In the genomic region with DNA sequence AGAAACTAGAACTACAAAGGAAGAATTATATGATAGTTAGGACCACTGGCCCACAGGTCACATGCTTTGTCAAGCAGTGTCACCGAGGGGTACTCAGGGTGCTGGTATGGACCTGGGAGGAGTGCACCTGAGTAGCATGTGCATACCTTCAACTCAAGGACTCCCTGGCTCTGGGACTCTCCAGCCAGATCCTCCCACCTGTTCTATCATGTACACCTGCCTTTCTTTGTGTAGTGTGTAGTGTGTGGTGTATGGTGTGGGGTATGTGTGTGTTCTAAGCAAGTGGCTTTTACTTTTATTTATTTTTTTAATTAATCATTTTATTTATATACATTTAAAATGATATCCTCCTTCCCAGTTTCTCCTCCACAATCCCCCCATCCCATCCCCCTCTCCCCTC, we compare ENCODE assay signal across 33 mouse cellular contexts.
"Had no signal": no experiment of that assay in that cellular context is flagged by ENCODE, and none has a peak within 500 bp of the region (broad histone marks: within the 10 kb centered on the region; RNA-seq: fewer than 3 reads in every experiment).

No protein-coding gene starts in this region.

- H3K4me3 ChIP-seq: heart, adult 2 months; heart, embryonic 10.5 days; heart, embryonic 12.5 days; heart, embryonic 13.5 days; hindbrain, embryonic 10.5 days; hindbrain, embryonic 12.5 days; hindbrain, embryonic 13.5 days; hindbrain, embryonic 15.5 days; intestine, embryonic 15.5 days; kidney, embryonic 15.5 days; layer of hippocampus, adult 2 months; left cerebral cortex, adult 2 months had no signal

- H3K4me1 ChIP-seq: intestine, embryonic 15.5 days; kidney, embryonic 15.5 days had no signal

- ATAC-seq: hindbrain, postnatal 0 days; inflammation-experienced regulatory T-cells, adult 6 months; intestine, embryonic 15.5 days; intestine, embryonic 16.5 days; intestine, postnatal 0 days had no signal

- H3K27me3 ChIP-seq: heart, embryonic 12.5 days; heart, embryonic 13.5 days; hindbrain, embryonic 12.5 days; hindbrain, embryonic 13.5 days; hindbrain, embryonic 15.5 days; intestine, embryonic 15.5 days; kidney, embryonic 15.5 days had no signal

- H3K9ac ChIP-seq: heart, embryonic 12.5 days; heart, embryonic 13.5 days; hindbrain, embryonic 12.5 days; hindbrain, embryonic 13.5 days; hindbrain, embryonic 15.5 days; intestine, embryonic 15.5 days; kidney, embryonic 15.5 days had no signal

- H3K4me2 ChIP-seq: heart, embryonic 11.5 days; heart, embryonic 12.5 days; heart, embryonic 13.5 days; hindbrain, embryonic 12.5 days; hindbrain, embryonic 13.5 days; hindbrain, embryonic 15.5 days; intestine, embryonic 15.5 days; kidney, embryonic 15.5 days had no signal

- H3K27ac ChIP-seq: heart, adult 2 months; heart, embryonic 10.5 days; heart, embryonic 13.5 days; hindbrain, embryonic 10.5 days; hindbrain, embryonic 12.5 days; hindbrain, embryonic 13.5 days; hindbrain, embryonic 15.5 days; hindbrain, postnatal 0 days; intestine, embryonic 15.5 days; kidney, embryonic 15.5 days; kidney, postnatal 0 days; layer of hippocampus, adult 2 months; left cerebral cortex, adult 2 months had no signal

- DNase-seq: heart, adult 2 months; heart, postnatal 10 days; heart, postnatal 14 days; heart, postnatal 36 days; heart, postnatal 4 days; kidney, adult 11 months; kidney, adult 18-20 months; kidney, adult 2 months; kidney, adult 8-10 months; kidney, adult 9 months; kidney, postnatal 10 days; kidney, postnatal 14 days; kidney, postnatal 25 days; kidney, postnatal 4 days; layer of hippocampus, adult 9-11 months; layer of hippocampus, postnatal 36 days had no signal

- H3K36me3 ChIP-seq: heart, embryonic 10.5 days; heart, embryonic 12.5 days; heart, embryonic 13.5 days; hindbrain, embryonic 10.5 days; hindbrain, embryonic 12.5 days; hindbrain, embryonic 13.5 days; hindbrain, embryonic 15.5 days; intestine, embryonic 15.5 days; kidney, embryonic 15.5 days had no signal

- H3K9me3 ChIP-seq: heart, embryonic 10.5 days; heart, embryonic 13.5 days; hindbrain, embryonic 10.5 days; hindbrain, embryonic 12.5 days; hindbrain, embryonic 13.5 days; hindbrain, embryonic 15.5 days; intestine, embryonic 15.5 days; kidney, embryonic 15.5 days had no signal
